Mouse (Mus musculus): Measurements from ENCODE around the gene Iqgap1. TPM values are rescaled to one million over a fixed set of nuclear protein-coding genes. Genes with fewer than 3 reads are reported as not detected.
A peak's percentile ranks its signal among the peaks of the same experiment; 100 is the strongest.

The Iqgap1 gene
- total and polyA plus RNA-seq, 2 experiments from 2014 or later = 12.3 to 20.6 TPM

DNA sequence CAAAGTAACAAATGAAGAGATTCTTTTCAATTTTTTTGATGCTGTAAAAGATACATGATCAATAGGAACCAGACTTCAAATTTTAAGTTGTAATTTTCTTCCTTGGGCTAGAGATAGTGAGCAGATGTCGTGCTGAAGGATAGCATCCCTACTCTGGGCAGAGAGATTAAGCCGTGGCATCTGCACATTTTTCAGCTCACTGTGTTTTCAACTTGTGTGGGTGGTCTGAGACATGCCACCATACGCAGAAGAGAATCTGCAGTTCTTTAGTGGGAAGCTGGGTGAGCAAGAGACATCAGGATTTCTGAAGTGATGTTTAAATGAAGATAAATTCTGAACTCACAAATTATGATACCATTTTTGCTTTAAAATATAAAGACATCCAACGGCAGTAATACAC lies 19.4 kb downstream of the Iqgap1 start:
- DNase-seq (ENCODE audit: low spot score) (no peak), ATAC-seq (ENCODE audit: low FRiP score) (no peak)
- H3K9me3 ChIP-seq (ENCODE audit: low read length) = no peaks in the 10 kb centered on the region
- H3K27me3 ChIP-seq (ENCODE audit: insufficient read depth, low read length) = no peaks in the 10 kb centered on the region
- no peak overlapping the region for H3K4me3 ChIP-seq (ENCODE audit: low read depth, low read length)
- TF ChIP-seq CTCF (IDR thresholded peaks at IDR 0.05) = no peak
- no peaks in the 10 kb centered on the region for H3K36me3 ChIP-seq (ENCODE audit: insufficient read depth, low read length)
- 81% methylated on average over 4 of the region's 4 CpGs for WGBS
- H3K4me1 ChIP-seq (ENCODE audit: insufficient read depth, low read length) = peaks cover 7% of the 10 kb centered on the region
- no peak overlapping the region for H3K9ac ChIP-seq (replicated peaks; ENCODE audit: low read length, poor library complexity, severe bottlenecking)
- no peak overlapping the region for H3K27ac ChIP-seq (ENCODE audit: low read depth, low read length)
- no peak overlapping the region for H3K4me2 ChIP-seq (ENCODE audit: low read depth, low read length, poor library complexity, severe bottlenecking)

DNA sequence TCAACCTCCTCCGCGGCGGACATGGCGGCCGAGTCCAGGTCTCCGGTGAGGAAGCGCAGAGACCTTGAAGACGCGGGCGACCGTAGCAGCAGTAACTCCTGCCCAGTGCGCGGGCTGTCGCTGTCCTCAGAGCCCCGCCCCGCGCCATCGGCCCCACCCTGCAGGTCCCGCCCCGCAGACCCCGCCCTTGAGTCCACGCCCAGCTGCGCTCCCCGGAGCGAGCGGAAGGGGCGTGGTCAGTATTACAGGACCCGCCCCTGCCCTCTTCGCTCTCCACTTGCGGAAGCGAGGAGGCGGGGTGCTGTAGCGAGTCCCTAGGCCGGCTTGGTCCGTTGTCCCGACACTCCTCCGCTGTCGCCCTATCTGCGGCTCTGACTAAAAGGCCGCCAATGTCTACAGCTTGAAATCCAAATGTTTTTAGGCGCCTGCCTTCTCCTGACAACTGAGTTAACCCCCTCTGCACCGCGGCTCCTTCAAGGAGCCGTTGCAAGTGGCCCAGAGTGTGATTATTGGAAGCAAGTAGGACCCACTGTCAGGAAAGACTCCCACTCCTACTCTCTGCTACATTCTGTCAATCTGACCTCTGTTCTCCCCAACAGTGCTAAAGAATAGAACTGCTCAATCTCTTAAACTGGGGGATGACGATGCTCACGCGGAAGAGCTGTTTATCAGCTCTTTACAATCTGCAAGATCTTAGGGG lies 22.5 kb downstream of the Iqgap1 start:
- TF ChIP-seq CTCF (IDR thresholded peaks at IDR 0.05) = peak; percentile 31; the same call in 1 of the 2 replicates
- H3K9me3 ChIP-seq (ENCODE audit: low read length) = no peaks in the 10 kb centered on the region
- H3K36me3 ChIP-seq (ENCODE audit: insufficient read depth, low read length) = peaks cover 12% of the 10 kb centered on the region
- peak overlapping the region; percentile 83 for H3K4me3 ChIP-seq (ENCODE audit: low read depth, low read length)
- peak; percentile 98 for ATAC-seq (ENCODE audit: low FRiP score)
- peak overlapping the region; percentile 74 for H3K27ac ChIP-seq (ENCODE audit: low read depth, low read length)
- H3K4me1 ChIP-seq (ENCODE audit: insufficient read depth, low read length) = peaks cover 7% of the 10 kb centered on the region
- under 1% methylated on average over 47 of the region's 47 CpGs for WGBS
- no peaks in the 10 kb centered on the region for H3K27me3 ChIP-seq (ENCODE audit: insufficient read depth, low read length)
- peak overlapping the region; percentile 91 for H3K9ac ChIP-seq (replicated peaks; ENCODE audit: low read length, poor library complexity, severe bottlenecking)
- peak; percentile 97 for DNase-seq (ENCODE audit: low spot score)
- peak overlapping the region; percentile 79 for H3K4me2 ChIP-seq (ENCODE audit: low read depth, low read length, poor library complexity, severe bottlenecking)

DNA sequence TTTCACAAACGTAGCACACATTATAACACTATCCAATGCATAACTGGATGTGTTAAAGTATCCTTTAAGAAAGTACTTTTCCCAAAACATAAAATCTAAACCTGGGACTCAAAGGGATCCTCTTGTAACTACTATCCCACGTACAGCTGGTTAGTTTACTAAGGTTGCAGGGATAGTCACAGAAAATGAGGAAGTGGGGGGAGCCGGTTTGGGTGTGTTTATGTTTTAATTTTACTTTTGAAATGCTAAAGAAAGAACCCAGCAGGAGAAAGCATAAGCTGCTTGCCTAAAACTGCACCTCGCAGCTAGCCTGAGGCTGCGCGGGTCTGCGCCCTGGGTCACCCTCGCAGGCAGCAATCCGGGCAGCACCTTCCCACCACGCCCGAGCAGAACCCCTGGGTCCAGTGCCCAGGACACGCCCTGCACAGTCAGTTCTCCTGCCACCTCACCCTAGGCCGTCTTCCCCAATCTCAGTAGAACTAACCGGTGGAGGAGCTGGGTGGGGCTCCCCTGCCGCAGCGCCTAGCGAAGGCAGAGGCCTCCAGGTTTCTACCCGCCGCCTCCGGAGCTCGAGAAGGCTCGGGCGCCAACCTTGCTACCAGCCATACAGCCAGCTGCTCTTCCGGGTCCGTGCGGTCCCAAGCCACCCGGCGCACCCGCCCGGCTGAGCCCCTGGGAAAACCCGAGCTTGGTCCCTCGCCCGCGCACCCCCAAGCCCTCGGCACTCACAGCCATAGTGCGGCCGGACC lies 23.2 kb downstream of the Iqgap1 start:
- WGBS = 2% methylated on average over 37 of the region's 37 CpGs
- Histone ChIP-seq H3K9me3 (ENCODE audit: low read length) (no peaks in the 10 kb centered on the region), H3K9ac (replicated peaks; ENCODE audit: low read length, poor library complexity, severe bottlenecking) (peak overlapping the region; percentile 91), H3K27ac (ENCODE audit: low read depth, low read length) (peak overlapping the region; percentile 74), H3K4me2 (ENCODE audit: low read depth, low read length, poor library complexity, severe bottlenecking) (peak overlapping the region; percentile 79), H3K4me3 (ENCODE audit: low read depth, low read length) (peak overlapping the region; percentile 83), H3K36me3 (ENCODE audit: insufficient read depth, low read length) (peaks cover 16% of the 10 kb centered on the region), H3K27me3 (ENCODE audit: insufficient read depth, low read length) (no peaks in the 10 kb centered on the region), H3K4me1 (ENCODE audit: insufficient read depth, low read length) (peaks cover 7% of the 10 kb centered on the region)
- no peak for TF ChIP-seq CTCF (IDR thresholded peaks at IDR 0.05)
- ATAC-seq (ENCODE audit: low FRiP score) = peak; percentile 83
- peak; percentile 41 for DNase-seq (ENCODE audit: low spot score)

DNA sequence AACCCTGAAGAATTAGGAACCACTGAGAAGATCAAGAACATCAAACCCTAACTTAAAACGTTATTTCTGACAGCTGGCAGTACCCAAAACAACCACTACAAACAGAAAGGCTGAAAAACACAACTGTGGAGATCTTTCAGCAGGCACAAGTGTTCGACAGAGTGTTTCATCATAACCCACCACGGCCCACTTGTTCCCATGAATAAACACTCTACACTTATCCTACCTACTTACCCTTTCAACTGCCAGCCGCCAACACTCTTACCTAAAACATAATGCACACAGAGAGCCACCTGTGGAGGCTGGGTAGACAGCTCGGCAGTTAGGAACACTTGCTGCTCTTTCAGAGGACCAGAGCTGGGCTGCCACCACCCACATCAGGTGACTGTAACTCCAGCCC lies 26.5 kb downstream of the Iqgap1 start:
- ATAC-seq (ENCODE audit: low FRiP score) (no peak), DNase-seq (ENCODE audit: low spot score) (no peak)
- Histone ChIP-seq H3K27ac (ENCODE audit: low read depth, low read length) (no peak overlapping the region), H3K4me1 (ENCODE audit: insufficient read depth, low read length) (peaks cover 7% of the 10 kb centered on the region), H3K36me3 (ENCODE audit: insufficient read depth, low read length) (peaks cover 21% of the 10 kb centered on the region), H3K4me3 (ENCODE audit: low read depth, low read length) (no peak overlapping the region), H3K4me2 (ENCODE audit: low read depth, low read length, poor library complexity, severe bottlenecking) (no peak overlapping the region), H3K9ac (replicated peaks; ENCODE audit: low read length, poor library complexity, severe bottlenecking) (no peak overlapping the region), H3K9me3 (ENCODE audit: low read length) (no peaks in the 10 kb centered on the region), H3K27me3 (ENCODE audit: insufficient read depth, low read length) (no peaks in the 10 kb centered on the region)
- peak; percentile 25 for TF ChIP-seq CTCF (IDR thresholded peaks at IDR 0.05)
- WGBS = 83% methylated on average over 5 of the region's 5 CpGs

DNA sequence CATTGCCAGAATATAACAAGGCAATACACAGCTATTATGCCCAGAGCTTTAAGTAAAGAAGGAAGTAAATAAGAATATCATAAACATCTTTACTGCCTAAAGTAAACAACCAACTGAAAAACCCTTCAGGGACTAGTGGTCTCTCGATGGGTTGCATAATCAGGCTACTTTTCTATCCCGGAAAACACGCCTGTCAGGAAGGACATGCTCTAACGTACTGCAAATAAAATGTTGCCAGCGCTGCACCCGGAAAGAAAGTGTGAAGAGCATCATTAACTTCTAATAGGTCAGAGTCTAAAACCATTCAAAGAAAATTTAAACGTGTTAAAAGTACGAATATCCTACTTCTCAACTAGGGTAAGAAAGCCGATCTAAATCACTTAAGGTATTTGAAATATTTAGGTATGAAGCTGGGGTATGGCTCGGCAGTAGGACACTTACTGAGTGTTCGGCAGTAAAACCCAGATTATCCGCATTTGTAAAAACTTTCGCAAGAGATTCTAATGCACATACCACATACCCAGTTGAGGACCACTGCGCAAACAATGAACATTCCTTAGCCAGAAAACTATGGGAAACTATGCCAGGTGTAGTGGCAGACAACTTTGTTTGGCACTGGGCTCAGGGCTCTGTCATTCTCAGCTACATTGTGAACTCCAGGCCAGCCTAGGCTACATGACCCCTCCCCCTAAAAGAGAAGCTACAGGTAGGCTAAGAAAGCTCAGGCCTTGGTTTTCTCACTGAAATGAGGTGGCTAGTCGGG lies 28.8 kb downstream of the Iqgap1 start:
- DNase-seq (ENCODE audit: low spot score) (no peak), ATAC-seq (ENCODE audit: low FRiP score) (no peak)
- no peak overlapping the region for H3K4me2 ChIP-seq (ENCODE audit: low read depth, low read length, poor library complexity, severe bottlenecking)
- no peak overlapping the region for H3K4me3 ChIP-seq (ENCODE audit: low read depth, low read length)
- no peak for TF ChIP-seq CTCF (IDR thresholded peaks at IDR 0.05)
- H3K4me1 ChIP-seq (ENCODE audit: insufficient read depth, low read length) = peaks cover 4% of the 10 kb centered on the region
- no peaks in the 10 kb centered on the region for H3K27me3 ChIP-seq (ENCODE audit: insufficient read depth, low read length)
- H3K9ac ChIP-seq (replicated peaks; ENCODE audit: low read length, poor library complexity, severe bottlenecking) = no peak overlapping the region
- H3K27ac ChIP-seq (ENCODE audit: low read depth, low read length) = no peak overlapping the region
- 89% methylated on average over 15 of the region's 15 CpGs for WGBS
- H3K9me3 ChIP-seq (ENCODE audit: low read length) = no peaks in the 10 kb centered on the region
- H3K36me3 ChIP-seq (ENCODE audit: insufficient read depth, low read length) = peaks cover 21% of the 10 kb centered on the region
